Mouse (Mus musculus) stomach, postnatal 0 days (tissue): ENCODE measurements at regions not wholly inside any gene's neighbourhood (a gene's known extent, or its start where the extent isn't known, plus 50 kb on each side); places are given as distances from the start of the nearest gene placed in this dataset.

Experiments used
- CTCF ChIP-seq: IDR thresholded peaks from 2 replicates; pipeline ENCODE4 v1.5.1; 2016; ENCODE audit warnings: antibody characterized with exemption, low read depth, mild to moderate bottlenecking, moderate library complexity
- EP300 ChIP-seq: optimal IDR thresholded peaks from 2 replicates; pipeline ENCODE3; 2016; ENCODE audit warnings: antibody characterized with exemption

- peak; percentile 32; the same call in 1 of the 2 replicates for TF ChIP-seq CTCF
- no peak for TF ChIP-seq EP300
Measured at GRCm38 (mm10) chr9:41888616-41889150, 235.4 kb downstream of the Sorl1 start.
